Mouse (Mus musculus): ENCODE measurements around the gene Gm7694. TPM values are rescaled to one million over a fixed set of nuclear protein-coding genes. Genes with fewer than 3 reads are reported as not detected.

The Gm7694 gene
- 3.7 and 3.8 TPM in 2 replicates for polyA plus RNA-seq (2016; fragmentation: Nextera tagmentation; extraction: Ambion mirVana)

DNA sequence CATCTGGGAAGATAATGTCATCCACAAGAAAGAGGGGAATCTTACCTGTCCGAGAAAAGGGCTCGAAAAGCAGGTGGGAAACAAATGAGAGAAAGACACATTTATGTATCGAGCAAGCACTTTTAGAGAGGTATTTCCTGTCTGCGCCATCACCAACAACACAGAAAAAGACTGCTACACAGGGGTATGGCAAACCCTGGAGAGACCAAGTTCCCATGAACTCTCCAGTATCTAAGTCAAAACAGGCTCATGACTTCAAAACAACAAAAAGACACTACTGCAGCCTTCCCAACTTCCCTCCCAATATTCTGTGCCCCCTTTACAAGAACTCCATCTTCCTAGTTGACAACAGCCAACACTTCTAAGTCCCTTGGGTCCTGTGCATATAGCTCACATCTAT, at the start of gene Gm7694:
Gene Gm7694 (minus strand): TSS at position 101 of the 400 bp plus-strand sequence.
- DNase-seq (ENCODE audit: low spot score): no peak
- no peak within 1 kb of the TSS for H3K4me3 ChIP-seq
- H3K27me3 ChIP-seq (ENCODE audit: insufficient read depth, poor library complexity, severe bottlenecking): no peaks in the 10 kb centered on the region
- H3K9me3 ChIP-seq: no peaks in the 10 kb centered on the region
- H3K27ac ChIP-seq: no peak within 1 kb of the TSS
- H3K4me1 ChIP-seq (replicated peaks): peaks cover 15% of the 10 kb centered on the region
- WGBS: 95% methylated on average over 4 of the region's 4 CpGs
- no peaks in the 10 kb centered on the region for H3K36me3 ChIP-seq

DNA sequence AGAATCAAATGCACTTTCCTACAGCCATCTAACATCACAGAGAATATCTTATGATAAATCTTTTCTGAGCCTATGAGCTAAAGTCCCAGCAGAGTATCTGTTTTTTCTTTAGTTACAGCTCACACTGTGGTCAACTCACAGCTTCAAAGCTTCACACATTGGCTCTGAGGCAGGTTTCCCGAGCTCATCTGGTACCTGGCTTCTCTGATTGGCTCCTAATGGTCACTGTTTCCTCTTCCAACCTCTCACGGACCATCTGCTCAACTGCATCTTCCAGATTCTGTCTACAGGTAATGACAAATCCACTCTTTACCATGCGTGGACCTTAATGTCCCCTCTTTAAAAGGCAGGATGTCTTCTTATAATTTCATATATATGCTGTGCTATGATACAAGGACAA, 47.2 kb upstream of the Gm7694 start:
- Histone ChIP-seq H3K27me3 (ENCODE audit: insufficient read depth, poor library complexity, severe bottlenecking) (no peaks in the 10 kb centered on the region), H3K27ac (no peak overlapping the region), H3K4me3 (no peak overlapping the region), H3K36me3 (no peaks in the 10 kb centered on the region), H3K4me1 (replicated peaks) (no peaks in the 10 kb centered on the region), H3K9me3 (no peaks in the 10 kb centered on the region)
- DNase-seq (ENCODE audit: low spot score): no peak
- WGBS: 79% methylated on average over 3 of the region's 3 CpGs

DNA sequence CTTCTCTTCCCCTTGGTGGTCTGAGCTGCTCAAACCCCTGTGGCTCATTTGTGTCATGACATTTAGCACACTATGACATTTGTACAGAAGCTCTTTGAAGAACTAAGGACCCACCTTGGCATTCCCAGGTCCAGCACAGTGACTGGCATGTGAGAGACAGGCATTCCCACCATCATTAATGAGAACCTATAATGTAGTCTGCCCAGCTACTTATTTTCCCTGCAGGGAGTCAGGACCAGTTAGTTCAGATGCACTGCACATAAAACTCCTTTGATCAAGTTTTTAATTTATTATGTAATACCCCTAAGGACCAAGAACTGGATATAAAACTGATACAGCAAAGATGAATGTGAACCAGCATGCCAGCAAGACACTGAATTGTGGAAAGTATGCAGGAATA, 44.9 kb upstream of the Gm7694 start:
- H3K36me3 ChIP-seq: no peaks in the 10 kb centered on the region
- no peak overlapping the region for H3K27ac ChIP-seq
- H3K27me3 ChIP-seq (ENCODE audit: insufficient read depth, poor library complexity, severe bottlenecking): no peaks in the 10 kb centered on the region
- no peaks in the 10 kb centered on the region for H3K4me1 ChIP-seq (replicated peaks)
- H3K4me3 ChIP-seq: no peak overlapping the region
- H3K9me3 ChIP-seq: no peaks in the 10 kb centered on the region
- DNase-seq (ENCODE audit: low spot score): no peak

DNA sequence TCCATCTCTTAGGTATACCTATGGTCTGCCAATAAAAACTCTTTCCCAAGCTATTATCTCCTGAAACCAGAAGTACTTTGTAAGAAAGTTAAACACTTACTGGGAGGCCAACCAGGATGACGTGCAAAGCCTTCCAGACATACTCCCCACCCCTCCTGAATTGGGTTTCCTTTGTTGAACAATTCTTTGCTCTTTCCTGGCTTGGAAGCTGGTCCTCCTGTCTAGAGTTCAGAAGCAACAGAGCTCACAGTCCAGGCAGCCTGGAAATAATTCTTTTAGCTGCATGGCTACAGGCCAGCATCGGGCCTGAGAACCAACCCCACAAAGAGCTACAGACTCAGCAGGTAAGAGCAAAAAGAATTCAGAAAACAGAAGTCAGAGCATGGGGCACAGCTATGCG, 40.1 kb upstream of the Gm7694 start:
- no peaks in the 10 kb centered on the region for H3K36me3 ChIP-seq
- H3K9me3 ChIP-seq: no peaks in the 10 kb centered on the region
- no peak overlapping the region for H3K27ac ChIP-seq
- no peak overlapping the region for H3K4me3 ChIP-seq
- DNase-seq (ENCODE audit: low spot score): no peak
- H3K4me1 ChIP-seq (replicated peaks): no peaks in the 10 kb centered on the region
- H3K27me3 ChIP-seq (ENCODE audit: insufficient read depth, poor library complexity, severe bottlenecking): no peaks in the 10 kb centered on the region
- WGBS: 87% methylated on average over 3 of the region's 3 CpGs

DNA sequence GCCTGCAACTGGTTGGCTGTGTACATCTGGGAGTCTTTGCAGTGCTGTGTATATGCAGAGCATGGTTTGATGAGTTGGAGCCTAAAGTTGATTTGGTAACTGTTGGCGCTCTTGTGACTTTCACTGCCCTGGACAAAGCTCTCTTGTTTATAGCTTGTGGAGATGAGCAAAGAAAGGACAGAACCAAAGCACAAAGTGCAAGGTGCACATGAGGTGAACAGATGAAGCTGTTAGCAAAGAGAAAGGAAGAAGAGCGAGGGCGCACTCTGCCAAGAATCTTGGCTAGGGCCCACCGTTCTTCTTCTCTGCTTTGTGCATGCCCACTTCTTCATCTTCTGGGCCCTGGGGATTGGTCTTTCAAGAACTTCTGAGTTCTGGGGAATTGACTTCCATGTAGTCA, 37.8 kb upstream of the Gm7694 start:
- Histone ChIP-seq H3K27ac (no peak overlapping the region), H3K27me3 (ENCODE audit: insufficient read depth, poor library complexity, severe bottlenecking) (no peaks in the 10 kb centered on the region), H3K4me3 (no peak overlapping the region), H3K9me3 (no peaks in the 10 kb centered on the region), H3K4me1 (replicated peaks) (no peaks in the 10 kb centered on the region), H3K36me3 (no peaks in the 10 kb centered on the region)
- WGBS: 97% methylated on average over 4 of the region's 4 CpGs
- no peak for DNase-seq (ENCODE audit: low spot score)

DNA sequence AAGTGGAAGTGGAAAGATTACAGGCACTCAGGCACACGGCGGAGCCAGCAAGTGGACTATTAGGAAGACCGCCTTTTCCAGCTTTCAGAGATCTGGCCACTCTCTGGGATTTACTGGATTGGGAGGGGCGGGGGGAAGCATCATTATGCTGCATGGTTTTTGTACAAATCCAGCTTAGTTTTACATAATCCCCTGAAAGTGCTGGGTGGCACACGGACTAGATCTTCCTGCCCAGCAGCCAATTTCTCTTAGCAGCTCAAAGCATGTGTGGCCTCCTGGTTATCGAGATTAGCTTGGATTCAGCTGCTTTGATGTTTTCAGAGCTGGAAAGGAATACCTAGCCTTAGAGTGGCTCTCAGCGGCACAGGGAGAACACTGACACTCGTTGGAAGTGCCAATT, 36.9 kb upstream of the Gm7694 start:
- H3K9me3 ChIP-seq: no peaks in the 10 kb centered on the region
- no peaks in the 10 kb centered on the region for H3K36me3 ChIP-seq
- no peaks in the 10 kb centered on the region for H3K4me1 ChIP-seq (replicated peaks)
- no peak overlapping the region for H3K27ac ChIP-seq
- DNase-seq (ENCODE audit: low spot score): no peak
- no peak overlapping the region for H3K4me3 ChIP-seq
- 81% methylated on average over 8 of the region's 8 CpGs for WGBS
- no peaks in the 10 kb centered on the region for H3K27me3 ChIP-seq (ENCODE audit: insufficient read depth, poor library complexity, severe bottlenecking)

DNA sequence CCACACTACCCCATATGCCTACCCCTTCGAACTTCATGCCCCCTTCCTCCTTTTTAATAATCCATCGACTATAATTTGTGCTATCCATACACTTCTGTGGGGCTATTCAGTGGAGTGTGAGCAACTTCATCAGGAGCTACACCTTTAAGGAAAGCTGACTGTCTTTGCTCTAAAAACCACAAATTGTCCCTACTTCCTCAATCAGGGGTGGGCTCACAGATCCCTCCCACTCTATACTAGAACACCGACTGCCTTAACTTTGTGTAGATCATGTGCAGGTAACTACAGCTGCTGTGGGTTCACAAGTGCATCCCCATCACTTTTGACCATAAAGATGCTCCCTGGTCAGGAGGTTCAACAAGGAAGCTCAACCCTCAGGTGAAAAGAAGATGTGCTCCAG, 33.8 kb upstream of the Gm7694 start:
- H3K9me3 ChIP-seq: no peaks in the 10 kb centered on the region
- H3K27ac ChIP-seq: no peak overlapping the region
- H3K27me3 ChIP-seq (ENCODE audit: insufficient read depth, poor library complexity, severe bottlenecking): no peaks in the 10 kb centered on the region
- no peak overlapping the region for H3K4me3 ChIP-seq
- no peaks in the 10 kb centered on the region for H3K4me1 ChIP-seq (replicated peaks)
- WGBS: 96% methylated on average over 3 of the region's 3 CpGs
- no peak for DNase-seq (ENCODE audit: low spot score)
- no peaks in the 10 kb centered on the region for H3K36me3 ChIP-seq

DNA sequence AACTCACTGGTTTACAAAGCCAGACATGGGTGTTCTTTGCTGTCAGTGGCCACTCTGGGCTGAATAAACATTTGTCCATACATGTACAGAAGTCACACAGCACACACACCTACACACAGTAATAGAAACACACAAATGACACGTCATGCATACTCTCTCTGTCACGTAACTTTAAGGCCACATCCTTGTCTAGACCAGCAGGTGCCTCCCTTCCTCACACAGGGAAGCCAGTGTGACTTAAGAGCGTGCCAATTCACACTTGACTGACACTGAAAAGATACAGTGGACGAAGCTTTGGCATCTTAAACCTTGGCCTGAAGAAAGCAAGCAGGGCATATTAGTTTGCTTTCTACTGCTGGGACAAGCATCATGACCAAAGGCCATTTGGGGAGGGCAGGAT, 26.6 kb upstream of the Gm7694 start:
- no peaks in the 10 kb centered on the region for H3K27me3 ChIP-seq (ENCODE audit: insufficient read depth, poor library complexity, severe bottlenecking)
- DNase-seq (ENCODE audit: low spot score): no peak
- H3K36me3 ChIP-seq: no peaks in the 10 kb centered on the region; the same call in 1 of the 2 replicates
- no peaks in the 10 kb centered on the region for H3K9me3 ChIP-seq
- H3K4me1 ChIP-seq (replicated peaks): 0 out of 2 replicates have a peak, but pooled peaks cover 3% of the 10 kb centered on the region
- no peak overlapping the region for H3K4me3 ChIP-seq
- WGBS: 78% methylated on average over 4 of the region's 4 CpGs
- no peak overlapping the region for H3K27ac ChIP-seq

DNA sequence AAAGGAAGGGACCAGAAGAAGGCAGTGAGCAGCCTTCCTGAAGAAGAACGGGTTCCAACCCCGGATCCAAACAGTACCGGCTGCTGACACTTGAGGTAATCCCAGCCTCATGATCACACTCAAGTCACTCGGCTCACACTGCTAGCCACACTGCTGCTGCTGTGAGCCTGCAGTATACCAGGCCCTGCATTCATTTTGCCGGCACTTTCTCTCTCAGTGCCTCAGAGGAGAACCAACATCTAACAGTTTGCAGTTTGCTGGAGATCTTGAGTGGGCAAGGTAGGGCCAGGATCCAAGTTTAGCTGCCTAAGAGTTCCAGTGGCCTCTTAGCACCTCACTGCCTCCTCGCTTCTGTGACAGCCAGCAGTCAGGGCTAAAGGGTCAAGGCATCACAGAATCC, 25.8 kb upstream of the Gm7694 start:
- H3K4me3 ChIP-seq: no peak overlapping the region
- no peaks in the 10 kb centered on the region for H3K27me3 ChIP-seq (ENCODE audit: insufficient read depth, poor library complexity, severe bottlenecking)
- no peak overlapping the region for H3K27ac ChIP-seq
- DNase-seq (ENCODE audit: low spot score): no peak
- no peaks in the 10 kb centered on the region for H3K9me3 ChIP-seq
- WGBS: 75% methylated on average over 6 of the region's 6 CpGs
- 0 out of 2 replicates have a peak, but pooled peaks cover 3% of the 10 kb centered on the region for H3K4me1 ChIP-seq (replicated peaks)
- H3K36me3 ChIP-seq: no peaks in the 10 kb centered on the region; the same call in 1 of the 2 replicates

DNA sequence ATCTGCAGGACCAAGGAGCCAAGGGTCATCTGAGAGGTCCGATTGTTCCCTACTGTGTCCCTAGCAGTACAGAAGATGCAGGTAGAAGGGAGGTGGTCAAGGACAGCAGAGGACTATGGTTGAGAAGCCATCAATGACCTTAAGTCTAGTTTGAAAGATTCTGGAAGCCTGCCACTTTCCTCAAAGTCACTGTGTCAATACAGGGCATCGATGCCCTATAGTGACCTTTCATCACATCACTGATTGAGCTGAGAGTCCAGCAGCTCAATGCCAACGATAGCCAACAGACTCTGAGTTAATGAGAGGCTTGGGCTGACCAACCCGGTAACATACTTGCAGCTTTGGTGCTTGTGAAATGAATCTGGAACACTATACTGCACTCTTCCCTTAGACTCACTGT, 19.1 kb upstream of the Gm7694 start:
- H3K4me3 ChIP-seq: no peak overlapping the region
- H3K9me3 ChIP-seq: no peaks in the 10 kb centered on the region
- no peak overlapping the region for H3K27ac ChIP-seq
- H3K36me3 ChIP-seq: no peaks in the 10 kb centered on the region; the same call in 1 of the 2 replicates
- no peaks in the 10 kb centered on the region for H3K27me3 ChIP-seq (ENCODE audit: insufficient read depth, poor library complexity, severe bottlenecking)
- no peak for DNase-seq (ENCODE audit: low spot score)
- H3K4me1 ChIP-seq (replicated peaks): no peaks in the 10 kb centered on the region
- WGBS: 93% methylated on average over 4 of the region's 4 CpGs

DNA sequence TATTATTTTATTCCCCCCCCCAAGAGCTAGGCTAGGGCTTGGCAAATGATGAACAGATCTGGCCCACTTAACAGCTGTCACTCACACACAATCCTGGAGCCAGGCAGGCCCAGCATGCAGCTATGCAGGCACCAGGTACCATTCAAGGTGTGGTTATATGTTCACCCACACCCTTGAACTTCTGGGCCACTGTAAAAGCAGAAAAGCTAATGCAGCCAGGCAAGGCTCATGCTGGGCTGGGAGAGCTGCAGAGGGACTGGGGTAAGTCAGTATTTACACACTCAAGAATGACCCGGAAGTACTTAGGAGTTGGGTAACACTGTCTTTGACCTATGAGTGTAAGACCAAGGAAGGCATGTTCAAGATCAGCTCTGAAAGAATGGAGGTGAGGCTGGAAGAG, 18.2 kb upstream of the Gm7694 start:
- 93% methylated on average over 1 of the region's 1 CpGs for WGBS
- H3K9me3 ChIP-seq: no peaks in the 10 kb centered on the region
- H3K27me3 ChIP-seq (ENCODE audit: insufficient read depth, poor library complexity, severe bottlenecking): no peaks in the 10 kb centered on the region
- H3K36me3 ChIP-seq: no peaks in the 10 kb centered on the region; the same call in 1 of the 2 replicates
- no peak overlapping the region for H3K4me3 ChIP-seq
- H3K27ac ChIP-seq: no peak overlapping the region
- no peak for DNase-seq (ENCODE audit: low spot score)
- no peaks in the 10 kb centered on the region for H3K4me1 ChIP-seq (replicated peaks)

DNA sequence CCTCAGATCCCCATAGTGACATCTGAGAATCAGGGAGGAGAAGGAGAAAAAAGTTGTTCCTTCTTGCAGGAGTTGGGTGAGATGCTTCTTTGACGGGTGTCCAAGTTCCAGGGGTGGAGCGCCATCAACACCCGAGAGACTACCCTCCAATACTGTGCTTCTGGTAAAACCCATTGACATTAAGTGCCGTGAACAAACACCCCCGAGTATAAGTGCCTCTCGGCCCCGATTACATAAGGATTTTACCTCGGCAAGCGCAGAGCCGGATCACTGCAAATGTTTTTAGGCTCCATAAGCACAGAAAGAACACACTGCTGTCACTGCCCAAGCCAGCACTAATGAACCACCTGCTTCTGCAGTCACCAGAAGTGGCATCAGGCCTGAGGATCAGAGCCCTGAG, 16.9 kb upstream of the Gm7694 start:
- no peak for DNase-seq (ENCODE audit: low spot score)
- Histone ChIP-seq H3K27ac (no peak overlapping the region), H3K4me3 (no peak overlapping the region), H3K4me1 (replicated peaks) (no peaks in the 10 kb centered on the region), H3K9me3 (no peaks in the 10 kb centered on the region), H3K36me3 (0 out of 2 replicates have a peak, but pooled peaks cover 5% of the 10 kb centered on the region), H3K27me3 (ENCODE audit: insufficient read depth, poor library complexity, severe bottlenecking) (no peaks in the 10 kb centered on the region)
- 93% methylated on average over 10 of the region's 10 CpGs for WGBS

DNA sequence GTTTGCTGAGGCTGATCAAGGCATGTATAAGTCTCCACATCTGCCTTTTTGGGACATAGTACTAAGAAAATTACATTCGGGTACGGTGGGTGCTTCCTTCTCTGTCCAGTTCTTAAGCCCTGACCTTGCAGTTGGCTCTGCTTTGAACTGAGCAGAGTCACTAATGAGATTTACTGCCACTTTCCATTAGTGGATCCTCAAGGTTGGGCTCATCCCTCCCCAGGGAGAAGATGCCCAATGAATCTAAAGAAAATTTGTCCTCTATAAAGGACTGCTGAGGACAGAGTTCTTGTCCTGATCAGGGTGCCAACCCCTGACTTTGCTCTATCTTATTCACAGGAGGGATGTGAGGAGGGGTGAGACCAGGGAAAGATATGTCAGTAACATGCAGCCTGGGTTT, 15.9 kb upstream of the Gm7694 start:
- 0 out of 2 replicates have a peak, but pooled peaks cover 5% of the 10 kb centered on the region for H3K36me3 ChIP-seq
- no peak overlapping the region for H3K27ac ChIP-seq
- 92% methylated on average over 2 of the region's 2 CpGs for WGBS
- H3K4me3 ChIP-seq: no peak overlapping the region
- no peaks in the 10 kb centered on the region for H3K27me3 ChIP-seq (ENCODE audit: insufficient read depth, poor library complexity, severe bottlenecking)
- DNase-seq (ENCODE audit: low spot score): no peak
- no peaks in the 10 kb centered on the region for H3K4me1 ChIP-seq (replicated peaks)
- no peaks in the 10 kb centered on the region for H3K9me3 ChIP-seq

DNA sequence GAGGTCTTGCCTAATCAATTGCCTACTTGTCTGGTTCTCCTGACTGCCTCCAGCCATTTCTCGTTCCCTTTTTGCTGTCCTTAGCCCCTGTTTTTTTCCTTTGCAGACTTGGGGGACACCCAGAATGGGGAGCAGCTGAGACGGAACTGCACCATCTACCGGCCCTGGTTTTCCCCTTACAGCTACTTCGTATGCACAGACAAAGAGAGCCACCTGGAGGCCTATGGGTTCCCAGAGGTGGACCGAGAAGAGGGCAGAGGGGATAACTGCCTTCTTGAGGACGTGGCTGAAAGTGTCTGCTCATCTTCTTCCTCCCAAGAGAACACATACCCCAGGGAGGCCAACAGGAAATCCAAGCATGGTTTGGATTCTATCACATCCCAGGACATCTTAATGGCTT, 5.3 kb upstream of the Gm7694 start:
- Histone ChIP-seq H3K4me3 (no peak overlapping the region), H3K36me3 (no peaks in the 10 kb centered on the region)
- 77% methylated on average over 6 of the region's 6 CpGs for WGBS

More for the DNA sequence above, 5.3 kb upstream of the Gm7694 start:
- Histone ChIP-seq H3K4me1 (replicated peaks) (peaks cover 4% of the 10 kb centered on the region; the same call in 1 of the 2 replicates), H3K9me3 (no peaks in the 10 kb centered on the region), H3K27me3 (ENCODE audit: insufficient read depth, poor library complexity, severe bottlenecking) (no peaks in the 10 kb centered on the region), H3K27ac (no peak overlapping the region)
- DNase-seq (ENCODE audit: low spot score): no peak
